Mouse (Mus musculus) thymus, postnatal 0 days (tissue): Measurements from ENCODE around the gene Olfr1366. TPM values are rescaled to one million over a fixed set of nuclear protein-coding genes. Genes with fewer than 3 reads are reported as not detected.
"Not testable (repeated sequence)": the region's sequence is repeated elsewhere in the genome, so short reads cannot be mapped to it uniquely, and the experiment has no call there.

Experiments
- DNase-seq: peaks from one replicate; pipeline ENCODE4 v3.0.0-alpha.2; 2015; ENCODE audit warnings: low spot score
- polyA plus RNA-seq: library from polyadenylated mRNA; unstranded; fragments of >200 nt; fragmentation: Nextera tagmentation; extraction: Ambion mirVana; gene quantifications from 2 replicates; pipeline ENCODE4 v1.2.1, GENCODE M21; 2015

Gene Olfr1366
- polyA plus RNA-seq = 0.04 TPM in 1 of 2 replicates, not detected in the other

GRCm38 (mm10) chr13:21542708-21543107 is at the start of gene Olfr1366:
Olfr1366 (minus strand) TSS chr13:21542808.
- no peak for DNase-seq

DNA sequence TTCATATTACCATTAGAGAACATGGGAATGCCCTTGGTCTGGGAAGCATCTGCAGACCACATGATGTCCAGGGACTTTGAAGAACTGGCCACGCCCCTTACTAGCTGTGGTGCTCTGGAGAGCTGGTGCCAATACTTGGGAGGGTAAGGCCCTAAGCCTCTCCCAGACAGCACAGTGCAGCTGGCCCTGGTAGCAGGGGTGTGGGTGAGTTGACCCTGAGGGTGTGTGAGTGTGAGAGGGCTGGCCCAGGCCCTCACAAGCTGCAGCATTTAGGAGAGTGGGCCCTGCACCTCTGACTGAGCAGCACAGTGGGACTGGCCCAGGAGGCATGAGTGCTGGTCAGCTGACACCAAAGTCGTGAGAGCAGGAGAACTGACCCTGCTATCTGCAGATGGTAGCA is 49.0 kb upstream of the Olfr1366 start:
- no peak for DNase-seq

DNA sequence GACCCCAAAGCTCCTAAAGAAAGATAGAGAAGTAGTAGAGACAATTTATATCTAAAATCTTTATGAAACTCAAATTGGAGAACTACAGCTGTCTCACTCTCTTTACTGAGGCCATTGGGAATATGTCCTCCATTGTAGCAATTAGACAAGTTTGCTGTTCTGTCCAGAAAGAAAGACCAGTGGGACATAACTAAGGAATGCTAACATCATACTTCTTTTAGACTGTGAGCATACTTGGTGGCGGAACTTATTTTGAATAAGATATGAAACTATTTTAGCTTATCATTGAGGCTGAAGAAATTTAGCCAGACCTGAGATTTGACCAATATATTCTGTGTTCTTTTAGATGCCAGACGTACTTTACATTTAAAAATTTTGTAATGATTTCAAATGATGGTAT is 39.1 kb upstream of the Olfr1366 start, which contains the start of gene Olfr1364:
Olfr1364 (minus strand) TSS at position 101 of the 400 bp plus-strand sequence.
- DNase-seq = no peak

GRCm38 (mm10) chr13:21559793-21560192 is 17.2 kb upstream of the Olfr1366 start, which contains the start of gene Olfr1535:
Olfr1535 (minus strand) TSS chr13:21559893.
- no peak for DNase-seq

DNA sequence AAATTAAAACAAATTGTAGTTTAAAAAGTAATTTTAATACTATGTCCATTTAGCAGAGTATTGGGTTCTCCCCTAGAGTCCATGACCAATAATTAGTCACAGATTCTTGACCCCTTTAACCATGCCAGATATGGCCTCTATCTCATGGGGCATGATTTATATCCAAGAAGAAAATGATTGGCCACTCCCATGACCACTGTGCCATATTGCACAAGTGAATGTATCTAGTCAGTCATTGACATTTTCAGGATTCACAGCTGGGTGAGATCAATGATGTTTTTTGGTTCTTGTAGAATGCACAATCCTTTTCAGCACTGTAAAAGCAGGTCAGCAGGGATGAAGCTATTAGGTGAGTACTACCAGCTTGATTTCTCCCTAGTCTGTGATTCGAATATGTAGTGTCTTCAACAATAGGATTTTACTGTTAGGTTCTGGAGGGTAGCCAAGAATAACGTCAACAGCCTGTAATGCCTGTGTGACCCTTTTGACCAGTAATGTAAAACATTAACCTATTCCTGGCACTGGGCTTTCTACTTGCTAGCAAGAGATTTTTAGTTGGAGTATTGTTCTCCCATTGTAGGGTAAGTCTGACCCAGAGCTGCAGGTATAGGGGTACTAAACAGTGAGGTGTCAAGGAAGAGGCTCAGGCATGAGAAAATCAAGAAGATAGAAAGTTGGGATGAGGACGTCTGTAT is 8.0 kb upstream of the Olfr1366 start:
- DNase-seq = no peak

DNA sequence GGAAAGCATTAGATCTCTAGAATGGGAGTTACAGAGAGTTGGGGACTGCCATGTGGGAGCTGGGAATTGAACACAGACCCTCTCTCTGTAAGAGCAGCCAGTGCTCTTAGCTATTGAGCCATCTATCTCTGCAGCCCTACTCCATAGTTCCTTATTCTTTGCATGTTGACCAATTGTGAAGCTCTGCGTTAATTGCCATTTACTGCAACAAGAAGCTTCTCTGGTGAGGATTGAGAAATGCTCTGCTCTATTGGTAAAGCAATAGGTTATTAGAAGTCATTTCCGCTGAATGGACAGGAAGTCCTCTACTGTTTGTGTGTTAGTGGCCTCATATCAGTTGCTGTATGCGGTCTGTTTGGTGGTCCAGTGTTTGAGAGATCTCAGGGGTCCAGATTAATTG is 6.9 kb upstream of the Olfr1366 start:
- DNase-seq = no peak

- DNase-seq = peak; percentile 88
Observed at GRCm38 (mm10) chr13:21530781-21531201, 11.8 kb downstream of the Olfr1366 start, which contains the start of gene Zkscan8. Zkscan8 (minus strand) TSS chr13:21531120.

DNA sequence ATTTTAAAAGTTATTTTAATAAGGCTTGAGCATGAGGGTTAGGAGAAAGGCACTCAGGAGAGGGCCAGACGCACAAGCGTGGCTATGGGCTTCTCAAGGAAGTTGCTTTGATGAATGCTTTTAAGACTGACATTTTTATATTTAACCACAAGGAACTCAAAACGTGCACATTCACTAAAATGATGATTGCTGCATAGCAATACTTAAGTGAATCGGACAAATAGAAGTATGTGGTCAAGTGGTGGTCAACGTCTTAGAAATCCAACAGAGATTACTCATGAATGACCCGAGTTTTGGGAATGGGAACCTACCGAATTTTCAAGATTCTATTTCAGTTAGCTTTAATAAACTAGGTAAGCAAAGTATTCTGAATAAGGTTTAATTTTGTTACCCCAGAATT is 12.5 kb downstream of the Olfr1366 start:
- DNase-seq = no peak

DNA sequence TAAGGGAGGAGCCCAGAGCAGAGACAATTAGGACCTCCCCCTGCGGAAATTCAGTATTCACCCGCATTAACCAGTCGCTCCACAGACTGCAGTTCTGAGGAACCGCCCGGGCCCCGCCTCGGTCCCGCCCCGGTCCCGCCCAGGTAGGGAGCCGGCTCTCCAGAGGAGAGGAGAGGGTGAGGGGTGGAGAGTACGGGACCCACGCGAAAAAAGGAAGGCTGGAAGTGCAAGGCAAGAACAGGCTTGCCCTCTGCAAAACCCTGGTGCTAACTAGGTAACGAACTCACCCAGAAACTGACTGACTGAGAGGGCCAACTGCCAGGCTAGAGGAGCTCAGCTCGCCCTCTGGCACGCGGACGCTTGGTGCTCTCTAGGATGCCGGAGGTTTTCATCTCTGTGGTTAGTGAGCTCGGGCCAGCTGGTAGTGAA is 36.4 kb downstream of the Olfr1366 start:
- DNase-seq = peak; percentile 85

- DNase-seq = no peak
Observed at GRCm38 (mm10) chr13:21502296-21502695, 40.3 kb downstream of the Olfr1366 start.

DNA sequence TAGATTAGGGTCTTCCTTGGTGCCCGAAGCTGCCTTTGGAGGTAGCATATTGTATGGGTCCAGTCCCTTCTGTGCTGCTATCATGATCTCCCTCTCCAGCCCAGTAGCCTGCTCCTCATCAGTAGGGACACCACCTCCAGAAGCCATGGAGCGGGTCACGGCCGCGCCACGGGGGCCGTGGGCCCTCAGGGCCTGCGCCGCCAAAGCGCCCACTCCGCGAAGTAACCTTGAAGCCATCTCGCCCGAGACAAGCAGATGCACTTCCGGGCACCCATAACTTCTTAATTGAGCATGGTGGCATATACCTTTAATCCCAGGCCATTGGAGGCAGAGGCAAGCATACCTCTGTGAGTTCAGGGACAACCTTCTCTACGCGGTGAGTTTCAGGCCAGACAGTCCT is 41.4 kb downstream of the Olfr1366 start, which contains the start of gene Gm11273:
Gm11273 (minus strand) TSS at position 237 of the 400 bp plus-strand sequence.
- not testable (repeated sequence) for DNase-seq

DNA sequence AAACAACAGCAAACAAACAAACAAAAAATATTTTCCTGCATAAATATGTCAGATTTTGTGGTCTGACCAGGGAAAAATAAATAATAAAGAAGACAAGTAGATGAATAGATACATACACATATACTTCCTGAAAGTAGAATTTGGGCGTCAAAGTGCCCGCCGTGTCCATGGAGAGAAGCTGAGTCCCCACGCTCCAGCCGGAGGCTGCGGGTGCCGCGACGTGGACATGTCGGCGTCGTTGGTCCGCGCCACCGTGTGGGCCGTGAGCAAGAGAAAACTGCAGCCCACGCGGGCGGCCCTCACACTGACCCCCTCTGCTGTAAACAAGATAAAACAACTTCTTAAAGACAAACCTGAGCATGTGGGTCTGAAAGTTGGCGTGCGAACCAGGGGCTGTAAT is 47.5 kb downstream of the Olfr1366 start, which contains the start of gene AK157302:
AK157302 (plus strand) TSS at position 144 of the 400 bp plus-strand sequence.
- DNase-seq = no peak

DNA sequence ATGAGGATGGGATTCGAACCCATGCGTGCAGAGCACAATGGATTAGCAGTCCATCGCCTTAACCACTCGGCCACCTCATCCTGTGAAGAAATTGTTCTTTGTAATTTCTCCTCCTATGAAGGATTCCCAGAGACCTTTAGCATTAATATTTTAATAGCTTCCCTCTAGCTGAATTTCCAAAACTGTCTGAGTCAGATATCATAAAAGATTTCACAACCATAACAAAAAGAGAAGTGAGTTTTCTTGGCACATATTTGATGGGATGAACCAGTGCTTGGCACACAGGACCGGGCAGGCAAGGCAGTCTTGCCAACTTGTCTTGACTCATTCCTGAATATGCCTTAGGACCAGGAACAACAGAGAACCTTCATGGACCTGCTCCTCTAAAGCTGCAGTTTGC is 49.8 kb downstream of the Olfr1366 start:
- no peak for DNase-seq

GRCm38 (mm10) chr13:21486881-21487280 is 55.7 kb downstream of the Olfr1366 start:
- no peak for DNase-seq

Other genes with a start within 250 kb of the Olfr1366 start
- 1.7 and 1.9 TPM in 2 replicates for gene Gpx6, start 230.7 kb downstream of the Olfr1366 start, polyA plus RNA-seq
- not detected in 2 replicates for gene Olfr1367, start 195.9 kb downstream of the Olfr1366 start, polyA plus RNA-seq
- gene Zscan12, start 180.0 kb downstream of the Olfr1366 start, polyA plus RNA-seq = 10.4 and 11.3 TPM in 2 replicates
- 49.1 and 58.1 TPM in 2 replicates for gene Zkscan3, start 140.1 kb downstream of the Olfr1366 start, polyA plus RNA-seq
- 1.4 and 1.5 TPM in 2 replicates for gene Pgbd1, start 101.8 kb downstream of the Olfr1366 start, polyA plus RNA-seq
- 18.1 and 23.6 TPM in 2 replicates for gene Zscan26, start 89.1 kb downstream of the Olfr1366 start, polyA plus RNA-seq
- 0.82 and 1.3 TPM in 2 replicates for gene Nkapl, start 74.3 kb downstream of the Olfr1366 start, polyA plus RNA-seq
- gene Zkscan4, start 63.9 kb downstream of the Olfr1366 start, polyA plus RNA-seq = 1.1 and 1.2 TPM in 2 replicates
- not detected in 2 replicates for gene Gm10065, start 63.4 kb downstream of the Olfr1366 start, polyA plus RNA-seq
- 0.22 TPM in 2 replicates for gene AK157302, start 47.6 kb downstream of the Olfr1366 start, polyA plus RNA-seq
- gene Gm11273, start 41.4 kb downstream of the Olfr1366 start, polyA plus RNA-seq = 4.9 and 9.3 TPM in 2 replicates
- gene Zkscan8, start 11.7 kb downstream of the Olfr1366 start, polyA plus RNA-seq = 3.2 and 4.4 TPM in 2 replicates
- not detected in 2 replicates for gene Olfr1535, start 17.1 kb upstream of the Olfr1366 start, polyA plus RNA-seq
- gene Olfr1364, start 39.0 kb upstream of the Olfr1366 start, polyA plus RNA-seq = not detected in 2 replicates
- not detected in 2 replicates for gene Olfr1362, start 71.2 kb upstream of the Olfr1366 start, polyA plus RNA-seq
- gene Olfr11, start 99.7 kb upstream of the Olfr1366 start, polyA plus RNA-seq = not detected in 2 replicates
- gene Olfr1361, start 120.6 kb upstream of the Olfr1366 start, polyA plus RNA-seq = not detected in 2 replicates
- gene Olfr1360, start 134.6 kb upstream of the Olfr1366 start, polyA plus RNA-seq = not detected in 2 replicates
- gene Olfr1359, start 155.3 kb upstream of the Olfr1366 start, polyA plus RNA-seq = not detected in 2 replicates
- 8.9 and 16.3 TPM in 2 replicates for gene Hist1h2bl, start 173.3 kb upstream of the Olfr1366 start, polyA plus RNA-seq
- 110 and 183 TPM in 2 replicates for gene Hist1h2ai, start 173.6 kb upstream of the Olfr1366 start, polyA plus RNA-seq
- 43.7 and 67.6 TPM in 2 replicates for gene Hist1h3h, start 174.9 kb upstream of the Olfr1366 start, polyA plus RNA-seq
- 22.0 and 29.1 TPM in 2 replicates for gene Hist1h2bm, start 179.2 kb upstream of the Olfr1366 start, polyA plus RNA-seq
- gene Hist1h4j, start 192.3 kb upstream of the Olfr1366 start, polyA plus RNA-seq = 1.0 and 1.8 TPM in 2 replicates
- gene Hist1h4k, start 207.7 kb upstream of the Olfr1366 start, polyA plus RNA-seq = 16.8 and 24.8 TPM in 2 replicates
- gene Hist1h2ak, start 211.0 kb upstream of the Olfr1366 start, polyA plus RNA-seq = 162 and 249 TPM in 2 replicates
- 22.7 and 35.8 TPM in 2 replicates for gene Hist1h2bn, start 211.3 kb upstream of the Olfr1366 start, polyA plus RNA-seq
- gene Hist1h1b, start 237.8 kb upstream of the Olfr1366 start, polyA plus RNA-seq = 71.7 and 80.7 TPM in 2 replicates
- gene Hist1h3i, start 240.6 kb upstream of the Olfr1366 start, polyA plus RNA-seq = 392 and 414 TPM in 2 replicates
- 32.4 and 51.2 TPM in 2 replicates for gene Hist1h2an, start 244.4 kb upstream of the Olfr1366 start, polyA plus RNA-seq
- gene Hist1h2bp, start 244.7 kb upstream of the Olfr1366 start, polyA plus RNA-seq = 3.4 and 3.5 TPM in 2 replicates